Mouse (Mus musculus): Measurements from ENCODE around the gene Tex12. TPM values are rescaled to one million over a fixed set of nuclear protein-coding genes. Genes with fewer than 3 reads are reported as not detected.

The Tex12 gene
- not detected in 2 replicates for polyA plus RNA-seq (2015; fragmentation: Nextera tagmentation; extraction: Ambion mirVana)

DNA sequence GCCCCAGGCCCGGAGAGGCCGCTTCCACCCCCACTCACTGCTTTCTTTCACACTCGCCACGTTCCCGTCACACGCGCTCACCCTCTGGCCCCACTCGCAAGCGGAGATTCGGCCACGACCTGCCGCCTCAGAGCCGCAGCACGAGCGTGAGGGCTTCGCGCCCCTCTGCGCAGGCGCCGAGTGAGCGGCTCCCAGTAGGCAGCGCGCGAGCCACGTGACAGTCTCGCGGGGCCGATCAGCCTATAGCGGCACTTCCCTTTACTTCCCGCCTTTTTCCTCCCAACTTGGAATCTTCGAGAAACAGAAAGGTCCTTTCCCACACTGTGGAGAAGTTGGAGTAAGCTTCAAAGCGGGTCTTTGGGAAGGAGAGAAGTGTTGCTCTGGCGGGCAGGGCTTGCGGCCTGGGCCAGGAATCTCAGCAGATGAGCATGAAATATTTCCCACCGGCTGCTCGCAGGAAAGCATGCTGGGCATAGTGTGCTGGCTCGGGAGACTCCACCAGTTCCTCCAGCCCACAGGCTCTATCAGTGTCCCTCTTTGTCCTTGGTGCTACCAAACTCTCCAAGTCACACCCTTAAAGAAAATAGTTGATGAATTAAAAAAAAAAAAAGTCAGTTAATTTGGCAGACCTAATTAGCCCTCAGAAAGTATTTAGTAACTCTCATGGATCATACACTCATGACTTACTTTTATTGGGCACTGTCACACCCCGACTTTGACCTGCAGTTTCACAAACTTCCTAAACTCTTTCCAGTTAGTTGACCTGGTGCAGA, at the start of gene Tex12:
Tex12 (minus strand) TSS at position 181 of the 773 bp plus-strand sequence.
- Histone ChIP-seq H3K9me3 (ENCODE audit: low read length) (no peaks in the 10 kb centered on the region), H3K4me2 (replicated peaks; ENCODE audit: low read depth, low read length) (no peak within 1 kb of the TSS), H3K27ac (ENCODE audit: low read length) (no peak within 1 kb of the TSS), H3K4me1 (ENCODE audit: insufficient read depth, low read length) (no peaks in the 10 kb centered on the region), H3K9ac (replicated peaks; ENCODE audit: low read length) (no peak within 1 kb of the TSS), H3K4me3 (ENCODE audit: low read length) (no peak within 1 kb of the TSS), H3K27me3 (ENCODE audit: insufficient read depth, low read length) (no peaks in the 10 kb centered on the region), H3K36me3 (ENCODE audit: insufficient read depth, low read length) (no peaks in the 10 kb centered on the region)
- no peak for ATAC-seq (ENCODE audit: low FRiP score, low TSS enrichment)
- 90% methylated on average over 38 of the region's 38 CpGs for WGBS

DNA sequence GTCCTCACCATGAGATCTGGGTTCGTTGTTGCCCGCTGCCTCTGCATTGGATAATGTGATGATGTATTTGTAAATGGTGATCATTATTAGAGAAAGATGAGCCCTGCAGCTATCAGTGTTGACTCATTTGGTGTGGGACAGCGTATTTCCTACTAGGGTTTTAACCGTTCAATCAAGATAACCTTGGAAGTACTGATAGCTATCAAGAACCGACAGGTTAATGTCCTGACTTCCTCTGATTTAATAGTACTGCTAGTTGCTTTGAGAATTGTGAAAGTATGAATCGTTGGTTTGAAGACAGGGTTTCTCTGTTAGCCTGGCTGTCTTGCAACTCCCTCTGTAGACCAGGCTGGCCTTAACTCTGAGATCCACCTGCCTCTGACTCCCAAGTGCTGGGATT, 43.2 kb upstream of the Tex12 start:
- peak overlapping the region; percentile 93 for H3K4me3 ChIP-seq (ENCODE audit: low read length)
- WGBS, result under 1% methylated on average over 6 of the region's 6 CpGs
- H3K4me2 ChIP-seq (replicated peaks; ENCODE audit: low read depth, low read length), result peak overlapping the region; percentile 94
- H3K27ac ChIP-seq (ENCODE audit: low read length), result peak overlapping the region; percentile 92
- H3K9me3 ChIP-seq (ENCODE audit: low read length), result no peaks in the 10 kb centered on the region
- H3K4me1 ChIP-seq (ENCODE audit: insufficient read depth, low read length), result peaks cover 19% of the 10 kb centered on the region
- H3K27me3 ChIP-seq (ENCODE audit: insufficient read depth, low read length), result no peaks in the 10 kb centered on the region
- peaks cover 32% of the 10 kb centered on the region; the same call in 1 of the 2 replicates for H3K36me3 ChIP-seq (ENCODE audit: insufficient read depth, low read length)
- peak overlapping the region; percentile 93 for H3K9ac ChIP-seq (replicated peaks; ENCODE audit: low read length)
- ATAC-seq (ENCODE audit: low FRiP score, low TSS enrichment), result no peak; the same call in 1 of the 2 replicates

DNA sequence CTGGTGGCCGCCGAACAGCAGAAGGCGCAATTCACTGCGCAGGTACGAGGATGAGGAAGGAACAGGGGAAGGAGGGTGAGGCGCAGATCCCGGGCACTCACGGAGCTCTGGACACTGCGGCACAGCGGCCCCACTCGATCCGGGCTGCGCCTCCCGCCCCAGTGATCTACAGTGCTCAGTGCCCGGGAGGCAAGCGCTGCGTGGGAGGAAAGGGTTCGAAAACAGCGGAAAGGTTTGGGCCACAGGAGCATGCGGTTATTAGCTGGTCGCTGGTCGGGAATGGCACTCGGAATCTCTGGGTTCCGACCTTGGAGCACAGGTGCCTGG, 42.8 kb upstream of the Tex12 start:
- H3K4me2 ChIP-seq (replicated peaks; ENCODE audit: low read depth, low read length), result peak overlapping the region; percentile 94
- peaks cover 19% of the 10 kb centered on the region for H3K4me1 ChIP-seq (ENCODE audit: insufficient read depth, low read length)
- H3K36me3 ChIP-seq (ENCODE audit: insufficient read depth, low read length), result peaks cover 34% of the 10 kb centered on the region; the same call in 1 of the 2 replicates
- H3K27me3 ChIP-seq (ENCODE audit: insufficient read depth, low read length), result no peaks in the 10 kb centered on the region
- H3K27ac ChIP-seq (ENCODE audit: low read length), result peak overlapping the region; percentile 92
- H3K4me3 ChIP-seq (ENCODE audit: low read length), result peak overlapping the region; percentile 93
- H3K9me3 ChIP-seq (ENCODE audit: low read length), result no peaks in the 10 kb centered on the region
- peak; percentile 92 for ATAC-seq (ENCODE audit: low FRiP score, low TSS enrichment)
- H3K9ac ChIP-seq (replicated peaks; ENCODE audit: low read length), result peak overlapping the region; percentile 93
- WGBS, result under 1% methylated on average over 24 of the region's 24 CpGs

DNA sequence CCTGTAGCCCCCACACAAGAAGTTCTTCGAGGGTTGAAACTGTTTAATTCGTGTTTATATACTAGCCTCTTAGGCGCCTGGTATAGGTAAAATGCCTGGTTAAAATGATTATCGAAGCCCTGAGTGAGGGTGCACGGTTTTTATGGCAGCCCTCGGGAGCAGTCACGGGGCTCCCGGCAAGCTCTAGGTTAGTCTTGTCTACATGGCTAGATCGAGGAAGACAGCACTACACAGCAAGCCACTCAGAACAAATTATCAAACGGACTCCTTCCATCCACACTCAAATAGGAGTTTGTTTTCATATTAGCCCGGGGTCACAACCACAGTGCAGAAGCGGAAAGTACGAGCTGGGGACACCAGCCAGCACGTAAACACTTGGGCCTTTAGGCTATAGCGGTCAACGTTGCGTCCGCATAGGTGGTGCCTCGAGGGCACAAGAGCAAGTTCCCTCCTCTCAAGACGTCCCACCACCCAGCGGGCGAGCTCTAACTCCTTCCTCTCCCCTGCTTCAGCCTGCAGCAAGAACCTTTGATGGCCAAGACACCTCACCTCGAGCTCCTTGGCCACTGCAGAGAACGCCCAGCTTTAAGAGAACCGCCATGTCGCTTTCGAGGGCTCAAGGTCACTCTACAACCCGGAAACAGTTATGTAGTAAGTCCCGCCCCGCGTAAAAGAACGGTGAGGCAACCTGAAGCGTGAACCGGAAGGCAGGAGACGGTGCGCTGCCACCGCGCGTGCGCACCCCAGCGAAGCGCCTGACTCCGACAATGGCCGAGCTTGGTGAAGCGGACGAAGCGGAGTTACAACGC, 42.3 kb upstream of the Tex12 start, which contains the start of the genes Sdhd and Timm8b:
Sdhd (minus strand) TSS at position 624 of the 809 bp plus-strand sequence.
Timm8b (plus strand) TSS at position 722 of the 809 bp plus-strand sequence.
- peak; percentile 99 for ATAC-seq (ENCODE audit: low FRiP score, low TSS enrichment)
- Histone ChIP-seq H3K4me2 (replicated peaks; ENCODE audit: low read depth, low read length) (peak within 1 kb of the TSS; percentile 94), H3K27ac (ENCODE audit: low read length) (peak within 1 kb of the TSS; percentile 92), H3K27me3 (ENCODE audit: insufficient read depth, low read length) (no peaks in the 10 kb centered on the region), H3K4me3 (ENCODE audit: low read length) (peak within 1 kb of the TSS; percentile 93), H3K9ac (replicated peaks; ENCODE audit: low read length) (peak within 1 kb of the TSS; percentile 93), H3K9me3 (ENCODE audit: low read length) (no peaks in the 10 kb centered on the region), H3K36me3 (ENCODE audit: insufficient read depth, low read length) (peaks cover 35% of the 10 kb centered on the region), H3K4me1 (ENCODE audit: insufficient read depth, low read length) (peaks cover 19% of the 10 kb centered on the region)
- under 1% methylated on average over 48 of the region's 48 CpGs for WGBS

GRCm38 (mm10) chr9:50602055-50602845, 41.1 kb upstream of the Tex12 start:
- 76% methylated on average over 7 of the region's 7 CpGs for WGBS
- Histone ChIP-seq H3K27ac (ENCODE audit: low read length) (no peak overlapping the region), H3K36me3 (ENCODE audit: insufficient read depth, low read length) (peaks cover 39% of the 10 kb centered on the region), H3K4me3 (ENCODE audit: low read length) (peak overlapping the region; percentile 93), H3K9me3 (ENCODE audit: low read length) (no peaks in the 10 kb centered on the region), H3K27me3 (ENCODE audit: insufficient read depth, low read length) (no peaks in the 10 kb centered on the region), H3K4me1 (ENCODE audit: insufficient read depth, low read length) (peaks cover 19% of the 10 kb centered on the region), H3K9ac (replicated peaks; ENCODE audit: low read length) (peak overlapping the region; percentile 93), H3K4me2 (replicated peaks; ENCODE audit: low read depth, low read length) (peak overlapping the region; percentile 94)
- ATAC-seq (ENCODE audit: low FRiP score, low TSS enrichment), result no peak

DNA sequence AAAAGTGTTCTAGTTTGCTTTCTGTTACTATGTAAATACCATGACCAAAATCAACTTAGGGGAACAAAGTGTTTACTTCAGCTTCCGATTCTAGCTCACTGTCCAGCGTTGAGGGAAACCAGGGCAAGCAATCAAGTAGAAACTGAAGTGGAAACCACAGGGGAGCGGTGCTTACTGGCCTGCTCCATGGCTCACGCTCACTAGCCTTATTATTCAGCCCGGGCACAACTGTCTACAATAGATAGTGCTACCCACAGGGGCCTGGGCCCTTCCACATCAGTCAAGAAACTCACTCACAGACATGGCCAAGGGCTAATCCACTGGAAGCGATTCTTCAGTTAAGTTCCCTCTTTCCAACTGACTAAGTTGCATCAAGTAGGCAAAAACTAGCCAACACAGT, 40.4 kb upstream of the Tex12 start:
- H3K27me3 ChIP-seq (ENCODE audit: insufficient read depth, low read length), result no peaks in the 10 kb centered on the region
- WGBS, result 88% methylated on average over 6 of the region's 6 CpGs
- peaks cover 19% of the 10 kb centered on the region for H3K4me1 ChIP-seq (ENCODE audit: insufficient read depth, low read length)
- H3K4me2 ChIP-seq (replicated peaks; ENCODE audit: low read depth, low read length), result peak overlapping the region; percentile 15; the same call in 1 of the 2 replicates
- no peaks in the 10 kb centered on the region for H3K9me3 ChIP-seq (ENCODE audit: low read length)
- ATAC-seq (ENCODE audit: low FRiP score, low TSS enrichment), result no peak
- peaks cover 46% of the 10 kb centered on the region for H3K36me3 ChIP-seq (ENCODE audit: insufficient read depth, low read length)
- no peak overlapping the region for H3K27ac ChIP-seq (ENCODE audit: low read length)
- no peak overlapping the region for H3K9ac ChIP-seq (replicated peaks; ENCODE audit: low read length)
- no peak overlapping the region for H3K4me3 ChIP-seq (ENCODE audit: low read length)

- Histone ChIP-seq H3K4me1 (ENCODE audit: insufficient read depth, low read length) (peaks cover 5% of the 10 kb centered on the region), H3K9ac (replicated peaks; ENCODE audit: low read length) (no peak overlapping the region), H3K36me3 (ENCODE audit: insufficient read depth, low read length) (peaks cover 50% of the 10 kb centered on the region), H3K27me3 (ENCODE audit: insufficient read depth, low read length) (no peaks in the 10 kb centered on the region), H3K27ac (ENCODE audit: low read length) (no peak overlapping the region), H3K4me3 (ENCODE audit: low read length) (no peak overlapping the region), H3K9me3 (ENCODE audit: low read length) (no peaks in the 10 kb centered on the region), H3K4me2 (replicated peaks; ENCODE audit: low read depth, low read length) (no peak overlapping the region)
- WGBS, result 90% methylated on average over 8 of the region's 8 CpGs
- ATAC-seq (ENCODE audit: low FRiP score, low TSS enrichment), result no peak
These were observed 35.8 kb upstream of the Tex12 start for GRCm38 (mm10) chr9:50596973-50597372.

DNA sequence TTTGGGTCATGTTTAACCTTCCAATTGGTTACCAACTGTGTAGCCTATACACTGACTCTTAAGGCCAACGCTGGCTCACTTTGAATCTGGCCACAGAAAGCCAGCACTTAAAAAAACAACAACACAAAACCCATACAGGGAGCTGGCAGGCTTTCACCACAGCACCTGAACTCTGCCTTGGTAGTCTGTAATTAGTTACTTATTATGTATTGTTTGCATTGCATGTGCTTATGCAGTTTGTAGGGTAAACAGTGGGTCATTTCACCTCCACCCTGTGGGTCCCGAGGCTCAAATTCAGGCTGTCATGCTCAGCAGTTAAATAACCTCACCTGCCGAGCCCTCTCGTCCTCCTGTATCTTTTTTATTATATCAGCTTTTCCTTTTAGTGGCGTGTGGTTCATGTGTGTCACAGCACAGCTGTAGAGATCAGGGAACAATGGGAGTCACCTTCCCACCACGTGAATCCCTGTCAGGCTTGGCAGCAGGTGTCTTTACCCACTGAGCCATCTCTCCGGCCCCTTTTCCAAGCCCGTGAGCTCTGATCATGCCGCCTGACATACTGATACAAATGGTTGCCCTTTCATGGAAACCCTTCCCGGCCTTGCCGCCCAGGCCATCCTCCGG, 33.8 kb upstream of the Tex12 start:
- Histone ChIP-seq H3K36me3 (ENCODE audit: insufficient read depth, low read length) (peaks cover 44% of the 10 kb centered on the region), H3K4me2 (replicated peaks; ENCODE audit: low read depth, low read length) (no peak overlapping the region), H3K4me1 (ENCODE audit: insufficient read depth, low read length) (0 out of 2 replicates have a peak, but pooled peaks cover 3% of the 10 kb centered on the region), H3K27me3 (ENCODE audit: insufficient read depth, low read length) (no peaks in the 10 kb centered on the region), H3K27ac (ENCODE audit: low read length) (peak overlapping the region; percentile 59), H3K9ac (replicated peaks; ENCODE audit: low read length) (no peak overlapping the region), H3K4me3 (ENCODE audit: low read length) (no peak overlapping the region), H3K9me3 (ENCODE audit: low read length) (no peaks in the 10 kb centered on the region)
- 71% methylated on average over 12 of the region's 12 CpGs for WGBS
- peak; percentile 69; the same call in 1 of the 2 replicates for ATAC-seq (ENCODE audit: low FRiP score, low TSS enrichment)

DNA sequence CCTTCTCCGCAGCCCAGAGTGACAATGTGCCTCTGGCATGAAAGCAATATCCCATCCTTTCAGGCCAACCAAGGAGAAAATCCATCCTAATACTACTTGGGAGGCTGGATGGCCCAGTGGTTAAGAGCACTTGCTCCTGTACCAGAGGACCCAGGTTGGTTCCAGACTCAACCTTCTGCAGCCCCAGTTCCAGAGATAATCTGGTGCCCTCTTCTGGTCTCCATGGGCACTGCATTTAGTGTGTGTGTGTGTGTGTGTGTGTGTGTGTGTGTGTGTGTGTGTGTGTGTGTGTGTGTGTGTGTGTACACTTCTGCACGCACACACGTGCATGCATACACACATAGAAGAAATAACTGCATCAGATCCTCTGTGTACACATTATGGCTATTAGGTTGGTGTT, 32.4 kb upstream of the Tex12 start:
- 84% methylated on average over 3 of the region's 3 CpGs for WGBS
- no peak overlapping the region for H3K4me3 ChIP-seq (ENCODE audit: low read length)
- peaks cover 33% of the 10 kb centered on the region for H3K36me3 ChIP-seq (ENCODE audit: insufficient read depth, low read length)
- no peak overlapping the region for H3K4me2 ChIP-seq (replicated peaks; ENCODE audit: low read depth, low read length)
- no peak overlapping the region for H3K9ac ChIP-seq (replicated peaks; ENCODE audit: low read length)
- no peaks in the 10 kb centered on the region for H3K9me3 ChIP-seq (ENCODE audit: low read length)
- no peak overlapping the region for H3K27ac ChIP-seq (ENCODE audit: low read length)
- H3K27me3 ChIP-seq (ENCODE audit: insufficient read depth, low read length), result no peaks in the 10 kb centered on the region
- ATAC-seq (ENCODE audit: low FRiP score, low TSS enrichment), result no peak
- H3K4me1 ChIP-seq (ENCODE audit: insufficient read depth, low read length), result 0 out of 2 replicates have a peak, but pooled peaks cover 3% of the 10 kb centered on the region

Measured in kidney, embryonic 16.5 days (tissue).